Mouse (Mus musculus) midbrain, embryonic 16.5 days (tissue): ENCODE data around the gene Hlcs. TPM values are rescaled to one million over a fixed set of nuclear protein-coding genes. Genes with fewer than 3 reads are reported as not detected.

Experiments used
- ATAC-seq: fragments of 200-750 bp; cut with Nextera tagmentation; 2 replicates; pipeline ENCODE4 v1.8.0; 2017; ENCODE audit warnings: moderate TSS enrichment
- H3K27ac ChIP-seq: fragments of 300-500 bp; sonication (generic); 2 replicates; pipeline ENCODE4 v1.5.1; 2014; ENCODE audit warnings: mild to moderate bottlenecking, low read length, mixed read lengths
- H3K27me3 ChIP-seq: fragments of 300-500 bp; sonication (generic); 2 replicates; pipeline ENCODE4 v1.6.1; 2014; ENCODE audit warnings: low read depth, low read length, mixed read lengths; ENCODE audit not compliant: control insufficient read depth, insufficient read depth
- H3K36me3 ChIP-seq: fragments of 300-500 bp; sonication (generic); 2 replicates; pipeline ENCODE4 v1.6.1; 2014; ENCODE audit warnings: mild to moderate bottlenecking, low read length, moderate library complexity, mixed read lengths; ENCODE audit not compliant: control insufficient read depth, insufficient read depth
- H3K4me1 ChIP-seq: fragments of 300-500 bp; sonication (generic); 2 replicates; pipeline ENCODE4 v1.6.1; 2014; ENCODE audit warnings: mild to moderate bottlenecking, low read length, mixed read lengths; ENCODE audit not compliant: control insufficient read depth, insufficient read depth
- H3K4me2 ChIP-seq: fragments of 300-500 bp; sonication (generic); 2 replicates; pipeline ENCODE4 v1.6.1; 2014; ENCODE audit warnings: mild to moderate bottlenecking, low read length, mixed read lengths
- H3K4me3 ChIP-seq: fragments of 300-500 bp; sonication (generic); 2 replicates; pipeline ENCODE4 v1.5.1; 2014; ENCODE audit warnings: low read depth, mild to moderate bottlenecking, low read length, moderate library complexity, mixed read lengths
- H3K9ac ChIP-seq: fragments of 300-500 bp; sonication (generic); 2 replicates; pipeline ENCODE4 v1.6.1; 2014; ENCODE audit warnings: low read depth, low read length, mixed read lengths
- H3K9me3 ChIP-seq: fragments of 300-500 bp; sonication (generic); replicated peaks from 2 replicates; pipeline ENCODE4 v1.6.1; 2014; ENCODE audit warnings: mild to moderate bottlenecking, low read length, mixed read lengths; ENCODE audit not compliant: control insufficient read depth, poor library complexity, severe bottlenecking
- WGBS: fragments of 180-500 bp; shearing (Covaris S2); extraction: QIAGEN DNeasy Blood & Tissue Kit; methylation state at CpG from one replicate; pipeline ENCODE4 v1.1.7; 2014; 5-methylcytosine and 5-hydroxymethylcytosine counted together
- polyA plus RNA-seq: library from polyadenylated mRNA; unstranded; fragments of >200 nt; fragmentation: Nextera tagmentation; extraction: Ambion mirVana; gene quantifications from 2 replicates; pipeline ENCODE4 v1.2.1, GENCODE M21; 2015

Gene Hlcs
- polyA plus RNA-seq, 1 experiment from 2014 or later, result 8.6 TPM

- peaks cover 5% of the 10 kb centered on the region for H3K27me3 ChIP-seq
- no peak overlapping the region for H3K4me2 ChIP-seq
- H3K9me3 ChIP-seq, result no peaks in the 10 kb centered on the region
- no peak overlapping the region for H3K9ac ChIP-seq
- H3K27ac ChIP-seq, result no peak overlapping the region
- no peaks in the 10 kb centered on the region for H3K36me3 ChIP-seq
- peaks cover 4% of the 10 kb centered on the region; the same call in 1 of the 2 replicates for H3K4me1 ChIP-seq
- no peak for ATAC-seq
- no peak overlapping the region for H3K4me3 ChIP-seq
- WGBS, result 45% methylated on average over 6 of the region's 6 CpGs
These were observed 151.4 kb downstream of the Hlcs start for GRCm38 (mm10) chr16:94162000-94162399.

GRCm38 (mm10) chr16:94157819-94158218 lies 155.6 kb downstream of the Hlcs start:
- no peak for ATAC-seq
- no peaks in the 10 kb centered on the region for H3K36me3 ChIP-seq
- peaks cover 9% of the 10 kb centered on the region; the same call in 1 of the 2 replicates for H3K4me1 ChIP-seq
- peaks cover 3% of the 10 kb centered on the region for H3K27me3 ChIP-seq
- H3K27ac ChIP-seq, result no peak overlapping the region
- no peak overlapping the region for H3K9ac ChIP-seq
- no peak overlapping the region for H3K4me3 ChIP-seq
- no peak overlapping the region for H3K4me2 ChIP-seq
- WGBS, result 71% methylated on average over 8 of the region's 8 CpGs
- H3K9me3 ChIP-seq, result no peaks in the 10 kb centered on the region

DNA sequence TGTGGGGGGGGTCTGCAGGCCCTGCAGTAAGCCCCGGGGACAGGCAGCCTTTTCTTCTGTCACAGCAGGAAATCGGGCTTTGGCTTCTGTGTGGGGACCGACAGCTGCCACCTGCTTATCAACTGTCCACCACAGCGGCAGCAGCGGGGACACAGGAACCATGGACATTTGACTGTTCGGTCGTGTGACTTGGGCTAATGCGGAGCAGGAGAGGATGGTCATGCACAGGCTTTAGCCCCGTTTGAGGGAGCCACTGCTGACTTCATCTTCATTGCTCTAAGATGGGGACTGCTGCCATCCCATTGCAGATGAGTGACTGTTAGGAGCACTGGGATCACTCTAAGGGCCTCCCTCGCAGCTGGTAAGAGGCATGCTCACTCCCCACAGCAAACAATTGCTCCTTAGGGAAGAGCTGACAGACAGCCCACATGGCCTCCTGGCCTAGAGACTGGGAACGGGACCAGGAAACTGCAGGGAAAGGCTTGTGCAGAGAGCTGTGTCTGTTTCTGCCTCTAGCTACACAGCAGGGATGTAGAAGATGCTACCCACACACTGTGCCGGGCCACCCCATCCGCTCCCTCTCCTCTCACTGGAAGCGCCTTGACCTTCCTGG lies 158.2 kb downstream of the Hlcs start:
- peaks cover 8% of the 10 kb centered on the region; the same call in 1 of the 2 replicates for H3K27me3 ChIP-seq
- no peaks in the 10 kb centered on the region for H3K9me3 ChIP-seq
- H3K27ac ChIP-seq, result no peak overlapping the region
- 22% methylated on average over 14 of the region's 14 CpGs for WGBS
- H3K4me3 ChIP-seq, result no peak overlapping the region
- peaks cover 9% of the 10 kb centered on the region; the same call in 1 of the 2 replicates for H3K4me1 ChIP-seq
- H3K4me2 ChIP-seq, result no peak overlapping the region
- peak overlapping the region; percentile 10; the same call in 1 of the 2 replicates for H3K9ac ChIP-seq
- no peaks in the 10 kb centered on the region for H3K36me3 ChIP-seq
- peak; percentile 25; the same call in 1 of the 2 replicates for ATAC-seq

- no peak overlapping the region for H3K9ac ChIP-seq
- H3K4me3 ChIP-seq, result no peak overlapping the region
- WGBS, result 78% methylated on average over 15 of the region's 15 CpGs
- H3K27ac ChIP-seq, result no peak overlapping the region
- peak; percentile 14; the same call in 1 of the 2 replicates for ATAC-seq
- H3K9me3 ChIP-seq, result no peaks in the 10 kb centered on the region
- H3K27me3 ChIP-seq, result peaks cover 5% of the 10 kb centered on the region; the same call in 1 of the 2 replicates
- H3K4me1 ChIP-seq, result peaks cover 11% of the 10 kb centered on the region; the same call in 1 of the 2 replicates
- no peaks in the 10 kb centered on the region for H3K36me3 ChIP-seq
- H3K4me2 ChIP-seq, result no peak overlapping the region
These were observed 163.0 kb downstream of the Hlcs start for GRCm38 (mm10) chr16:94150125-94151103.

GRCm38 (mm10) chr16:94148139-94148538 lies 165.2 kb downstream of the Hlcs start:
- Histone ChIP-seq H3K4me1 (peaks cover 3% of the 10 kb centered on the region; the same call in 1 of the 2 replicates), H3K27me3 (peaks cover 5% of the 10 kb centered on the region), H3K4me2 (no peak overlapping the region), H3K4me3 (no peak overlapping the region), H3K9ac (no peak overlapping the region), H3K36me3 (no peaks in the 10 kb centered on the region), H3K9me3 (no peaks in the 10 kb centered on the region), H3K27ac (no peak overlapping the region)
- 20% methylated on average over 11 of the region's 11 CpGs for WGBS
- no peak for ATAC-seq

GRCm38 (mm10) chr16:94143325-94143724 lies 170.0 kb downstream of the Hlcs start:
- Histone ChIP-seq H3K4me2 (no peak overlapping the region), H3K4me3 (no peak overlapping the region), H3K36me3 (no peaks in the 10 kb centered on the region), H3K4me1 (peaks cover under 1% of the 10 kb centered on the region; the same call in 1 of the 2 replicates), H3K27ac (no peak overlapping the region), H3K27me3 (no peaks in the 10 kb centered on the region; the same call in 1 of the 2 replicates), H3K9me3 (no peaks in the 10 kb centered on the region), H3K9ac (no peak overlapping the region)
- no peak for ATAC-seq
- 24% methylated on average over 10 of the region's 10 CpGs for WGBS

DNA sequence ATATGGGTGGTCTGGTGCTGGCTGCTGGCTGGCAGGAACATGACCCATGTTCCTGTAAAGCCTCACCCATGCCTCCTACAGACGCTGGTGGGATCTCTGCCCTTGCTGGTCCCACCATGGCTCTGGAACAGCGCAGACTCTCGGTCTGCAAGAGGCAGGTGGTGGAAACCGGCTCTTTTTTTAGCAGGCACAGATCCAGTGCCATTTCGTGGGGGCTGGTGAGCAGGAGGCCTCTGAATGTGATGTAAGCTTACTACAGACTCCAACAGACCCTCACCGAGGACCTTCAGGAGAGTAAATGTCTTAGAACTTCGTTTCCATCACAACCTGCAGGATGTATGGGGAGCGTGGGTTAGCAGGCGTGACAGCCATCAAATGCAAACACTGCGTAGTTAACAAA lies 172.6 kb downstream of the Hlcs start:
- 76% methylated on average over 10 of the region's 10 CpGs for WGBS
- Histone ChIP-seq H3K4me3 (no peak overlapping the region), H3K9ac (no peak overlapping the region), H3K27ac (no peak overlapping the region), H3K4me1 (no peaks in the 10 kb centered on the region; the same call in 1 of the 2 replicates), H3K9me3 (no peaks in the 10 kb centered on the region; the same call in 1 of the 2 replicates), H3K27me3 (no peaks in the 10 kb centered on the region; the same call in 1 of the 2 replicates), H3K36me3 (no peaks in the 10 kb centered on the region; the same call in 1 of the 2 replicates), H3K4me2 (no peak overlapping the region)
- no peak for ATAC-seq

DNA sequence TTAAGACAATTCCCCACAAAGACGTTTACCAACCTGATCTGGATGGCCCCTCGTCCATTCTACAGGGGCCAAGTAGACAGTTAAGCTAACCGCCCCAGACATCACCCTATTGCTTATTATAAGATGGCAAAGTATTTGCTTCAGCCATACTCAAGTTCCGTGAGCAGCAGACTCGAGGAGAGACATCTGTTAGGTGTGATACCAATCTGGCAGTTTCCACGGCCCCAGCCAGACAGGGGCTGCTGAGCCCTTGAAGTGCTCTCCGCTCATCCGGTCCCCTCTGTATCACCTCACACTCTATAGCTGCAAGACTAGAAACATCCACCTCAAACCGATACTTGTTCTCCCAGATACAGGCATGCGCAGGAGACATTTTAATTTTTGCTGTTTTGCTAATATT lies 179.2 kb downstream of the Hlcs start:
- H3K27me3 ChIP-seq, result peaks cover 10% of the 10 kb centered on the region; the same call in 1 of the 2 replicates
- no peak overlapping the region for H3K4me3 ChIP-seq
- 81% methylated on average over 10 of the region's 10 CpGs for WGBS
- H3K4me1 ChIP-seq, result no peaks in the 10 kb centered on the region
- H3K9me3 ChIP-seq, result no peaks in the 10 kb centered on the region; the same call in 1 of the 2 replicates
- no peak overlapping the region for H3K27ac ChIP-seq
- no peak overlapping the region for H3K4me2 ChIP-seq
- no peak for ATAC-seq
- no peak overlapping the region for H3K9ac ChIP-seq
- H3K36me3 ChIP-seq, result no peaks in the 10 kb centered on the region; the same call in 1 of the 2 replicates
